In genomic region chr5:150259191-150260053, GRCm38 (mm10) we compare ENCODE assay signal across 8 mouse cellular contexts.
A peak's percentile ranks its signal among the peaks of the same experiment; 100 is the strongest.
DNase-seq lines count a peak whose midpoint lies in the region; ATAC-seq and TF ChIP-seq lines count a peak whose summit lies in the region.

No protein-coding gene starts in this region.

- TF ChIP-seq CTCF in Patski (IDR thresholded peaks at IDR 0.05): no peak
- 0 out of 2 replicates have a peak, but pooled peaks have one; percentile 15 for TF ChIP-seq CTCF in lung, postnatal 0 days (IDR thresholded peaks at IDR 0.05)

- ATAC-seq in Patski: peak; percentile 48
- ATAC-seq in hindbrain, embryonic 15.5 days (ENCODE audit: low FRiP score, low read depth): peak; percentile 94
- peak; percentile 62 for ATAC-seq in lung, postnatal 0 days

- peak overlapping the region; percentile 69 for H3K4me2 ChIP-seq in hindbrain, embryonic 15.5 days
- H3K4me2 ChIP-seq in lung, postnatal 0 days (replicated peaks; ENCODE audit: low read depth, low read length): peak overlapping the region; percentile 67

- H3K36me3 ChIP-seq in hindbrain, embryonic 15.5 days: no peaks in the 10 kb centered on the region
- H3K36me3 ChIP-seq in lung, postnatal 0 days (ENCODE audit: insufficient read depth, low read length): no peaks in the 10 kb centered on the region

- CTCF ChIA-PET in Patski (lab: Charles Lee): no interaction called here

- no peak for DNase-seq in Patski (ENCODE audit: low read depth, low spot score)
- peak; percentile 90 to 91 for DNase-seq in cerebellum, postnatal 14 days
- peak; percentile 60 to 68 for DNase-seq in frontal cortex, postnatal 25 days (ENCODE audit: low spot score in 2 of 2)
- peak; percentile 55 to 60 for DNase-seq in layer of hippocampus, postnatal 25 days (ENCODE audit: extremely low spot score in 1 of 2, low spot score in 1 of 2)
- peak; percentile 60 for DNase-seq in lung, postnatal 0 days (ENCODE audit: low spot score)
- peak; percentile 85 for DNase-seq in retina, postnatal 1 day
- DNase-seq in spleen, postnatal 14 days (ENCODE audit: low spot score in 2 of 2): no peak

- WGBS in hindbrain, embryonic 15.5 days: under 1% methylated on average over 26 of the region's 29 CpGs
- WGBS in lung, postnatal 0 days: 4% methylated on average over 26 of the region's 29 CpGs

- H3K9ac ChIP-seq in hindbrain, embryonic 15.5 days: peak overlapping the region; percentile 76
- H3K9ac ChIP-seq in lung, postnatal 0 days (replicated peaks; ENCODE audit: low read depth): peak overlapping the region; percentile 34; the same call in 1 of the 2 replicates

- H3K27ac ChIP-seq in hindbrain, embryonic 15.5 days (replicated peaks): peak overlapping the region; percentile 98
- no peak overlapping the region for H3K27ac ChIP-seq in lung, postnatal 0 days (ENCODE audit: low read length)

- no peaks in the 10 kb centered on the region for H3K27me3 ChIP-seq in Patski
- no peaks in the 10 kb centered on the region for H3K27me3 ChIP-seq in hindbrain, embryonic 15.5 days
- no peaks in the 10 kb centered on the region for H3K27me3 ChIP-seq in lung, postnatal 0 days (replicated peaks; ENCODE audit: insufficient read depth, low read length)

- no peak for TF ChIP-seq EP300 in lung, postnatal 0 days (IDR thresholded peaks at IDR 0.05)

- peak overlapping the region; percentile 58 for H3K4me3 ChIP-seq in hindbrain, embryonic 15.5 days
- peak overlapping the region; percentile 33 for H3K4me3 ChIP-seq in lung, postnatal 0 days (ENCODE audit: low read depth, low read length)

- H3K4me1 ChIP-seq in hindbrain, embryonic 15.5 days (replicated peaks): peaks cover 38% of the 10 kb centered on the region
- H3K4me1 ChIP-seq in lung, postnatal 0 days (ENCODE audit: insufficient read depth, low read depth, low read length): peaks cover 3% of the 10 kb centered on the region; the same call in 1 of the 2 replicates

- H3K9me3 ChIP-seq in hindbrain, embryonic 15.5 days: no peaks in the 10 kb centered on the region
- no peaks in the 10 kb centered on the region for H3K9me3 ChIP-seq in lung, postnatal 0 days (ENCODE audit: low read length)

- POLR2A ChIA-PET in Patski (lab: Charles Lee): interaction anchor here (0.6 kb wide), 1 partner anchor 1250 kb away, joined by 10 read pairs; no protein-coding TSS in a partner anchor

- in situ Hi-C loops in Patski (cut with MboI; ENCODE audit: low pct_unique_long_range_greater_than_20kb): no loop called here

Comparison
In these comparisons a context has a peak if more than half of its experiments do, and no peak if none do; other contexts are left out.
1. DNase-seq: peak in cerebellum, postnatal 14 days (2 of 2), frontal cortex, postnatal 25 days (2 of 2), layer of hippocampus, postnatal 25 days (2 of 2), lung, postnatal 0 days (single experiment) and retina, postnatal 1 day (single experiment); none in Patski (single experiment) and spleen, postnatal 14 days (0 of 2).
2. Peak in every context shown above with its lines, with median percentiles within 50 percentile points of each other: ATAC-seq.